Mouse (Mus musculus) skeletal muscle tissue, adult 2 months (tissue): Measurements from ENCODE around the gene Rgs7.

Experiments
- DNase-seq: peaks from one replicate; pipeline ENCODE4 v3.0.0-alpha.2; 2012; ENCODE audit warnings: low read depth, low spot score

The Rgs7 gene

DNA sequence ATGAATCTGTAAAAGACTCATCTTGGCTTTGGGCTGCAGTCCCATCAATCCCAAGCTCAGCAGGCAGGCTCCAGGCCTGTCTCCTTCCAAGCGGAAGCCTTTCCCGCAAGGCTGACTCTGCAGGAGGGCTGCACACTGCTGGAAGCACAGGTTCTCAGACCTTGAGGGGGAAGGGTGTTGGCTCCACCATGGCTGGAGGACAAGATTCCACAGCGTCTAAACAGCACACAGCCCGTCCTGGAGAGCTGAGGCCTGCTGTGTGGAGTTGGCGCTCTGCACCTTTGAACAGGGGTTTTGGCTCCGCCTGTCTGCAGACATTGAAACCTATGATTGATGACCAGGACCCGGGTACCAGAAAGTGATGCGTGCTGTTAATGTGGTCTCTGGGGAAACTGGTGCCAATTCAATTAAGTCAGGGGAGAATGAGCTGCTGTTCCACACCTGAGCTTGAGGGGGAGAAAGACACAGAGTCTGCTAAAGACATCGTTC, 463.5 kb downstream of the Rgs7 start:
- no peak for DNase-seq

- DNase-seq, result no peak
These were observed 464.0 kb downstream of the Rgs7 start for GRCm38 (mm10) chr1:175028267-175028666.

- DNase-seq, result no peak
These were observed 466.5 kb downstream of the Rgs7 start for GRCm38 (mm10) chr1:175025781-175026309.

DNA sequence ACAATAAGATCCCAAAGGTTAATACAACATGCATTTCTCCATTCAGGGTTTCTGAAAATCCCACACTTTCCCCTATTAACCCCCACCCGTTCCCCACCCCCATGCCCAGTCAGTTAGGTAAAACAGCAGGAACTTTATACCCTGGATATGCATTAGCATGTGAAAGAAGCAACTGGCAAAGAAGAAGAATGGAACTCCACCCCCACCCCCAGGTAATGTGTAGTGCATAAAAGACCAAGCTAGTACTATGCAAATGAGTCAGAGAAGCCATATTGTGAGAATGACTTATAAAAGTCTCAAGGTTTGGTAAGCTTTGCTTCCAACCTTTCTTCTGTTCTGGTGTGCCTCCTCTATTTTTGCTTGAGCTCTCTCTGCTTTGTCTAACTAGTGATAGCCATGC, 468.2 kb downstream of the Rgs7 start:
- no peak for DNase-seq
